Comparison of ENCODE assay signal across 9 mouse cellular contexts in genomic region chr1:136696077-136696641, GRCm38 (mm10).
DNase-seq lines count a peak whose midpoint lies in the region; ATAC-seq lines count a peak whose summit lies in the region.
"Had no signal": no experiment of that assay in that cellular context is flagged by ENCODE, and none has a peak within 500 bp of the region (broad histone marks: within the 10 kb centered on the region; RNA-seq: fewer than 3 reads in every experiment).

No protein-coding gene starts in this region.

- no peak overlapping the region for H3K27ac ChIP-seq in heart, embryonic 13.5 days (replicated peaks)
- no peak overlapping the region for H3K27ac ChIP-seq in midbrain, embryonic 11.5 days (ENCODE audit: low read depth, low read length)

- peak overlapping the region; percentile 68 for H3K9ac ChIP-seq in heart, embryonic 13.5 days
- H3K9ac ChIP-seq in midbrain, embryonic 11.5 days (ENCODE audit: low read length) = 0 out of 2 replicates have a peak overlapping the region, but pooled peaks have one; percentile 13

- no peak for ATAC-seq in heart, embryonic 13.5 days (ENCODE audit: extremely low read depth, insufficient number of reproducible peaks, low FRiP score, low TSS enrichment)
- 0 out of 2 replicates have a peak, but pooled peaks have one; percentile 24 for ATAC-seq in midbrain, embryonic 11.5 days (ENCODE audit: low FRiP score)

- WGBS in heart, embryonic 13.5 days = 10% methylated on average over 19 of the region's 19 CpGs
- 12% methylated on average over 19 of the region's 19 CpGs for WGBS in midbrain, embryonic 11.5 days

- DNase-seq in urinary bladder, postnatal 14 days (ENCODE audit: low spot score) = peak; percentile 44
- DNase-seq in urinary bladder, postnatal 36 days (ENCODE audit: low spot score in 2 of 2) = no peak
- DNase-seq in kidney, postnatal 4 days = peak; percentile 41 to 62
- DNase-seq in midbrain, embryonic 11.5 days (ENCODE audit: low spot score, missing footprints) = peak; percentile 92
- DNase-seq in right cerebral cortex, postnatal 14 days = no peak
- DNase-seq in T-cell, adult 2 months (ENCODE audit: low spot score) = no peak
- no peak for DNase-seq in ovary, postnatal 14 days (ENCODE audit: low spot score)

- no peaks in the 10 kb centered on the region for H3K9me3 ChIP-seq in heart, embryonic 13.5 days
- no peaks in the 10 kb centered on the region for H3K9me3 ChIP-seq in midbrain, embryonic 11.5 days (ENCODE audit: control insufficient read depth, low read length)
- H3K9me3 ChIP-seq: megakaryocyte, embryonic 14.5 days had no signal

- peaks cover 24% of the 10 kb centered on the region for H3K4me1 ChIP-seq in heart, embryonic 13.5 days
- H3K4me1 ChIP-seq in midbrain, embryonic 11.5 days (ENCODE audit: control insufficient read depth, insufficient read depth, low read length) = no peaks in the 10 kb centered on the region

- H3K36me3 ChIP-seq in heart, embryonic 13.5 days = no peaks in the 10 kb centered on the region
- no peaks in the 10 kb centered on the region for H3K36me3 ChIP-seq in midbrain, embryonic 11.5 days (ENCODE audit: control insufficient read depth, insufficient read depth, low read length)

- H3K4me3 ChIP-seq in heart, embryonic 13.5 days = peak overlapping the region; percentile 30
- peak overlapping the region; percentile 12 for H3K4me3 ChIP-seq in midbrain, embryonic 11.5 days (ENCODE audit: low read depth, low read length)
- H3K4me3 ChIP-seq: megakaryocyte, embryonic 14.5 days had no signal

- H3K27me3 ChIP-seq in heart, embryonic 13.5 days (replicated peaks) = no peaks in the 10 kb centered on the region
- no peaks in the 10 kb centered on the region for H3K27me3 ChIP-seq in midbrain, embryonic 11.5 days (ENCODE audit: control insufficient read depth, insufficient read depth, low read length)

- peak overlapping the region; percentile 66 for H3K4me2 ChIP-seq in heart, embryonic 13.5 days
- peak overlapping the region; percentile 38 for H3K4me2 ChIP-seq in midbrain, embryonic 11.5 days

Comparison
In these comparisons a context has a peak if more than half of its experiments do, and no peak if none do; other contexts are left out.
1. DNase-seq: peak in urinary bladder, postnatal 14 days (single experiment), kidney, postnatal 4 days (2 of 2) and midbrain, embryonic 11.5 days (single experiment); none in urinary bladder, postnatal 36 days (0 of 2), right cerebral cortex, postnatal 14 days (single experiment), T-cell, adult 2 months (single experiment) and ovary, postnatal 14 days (single experiment).